Mouse (Mus musculus) splenic B cell, adult 2 months (primary cell): ENCODE data around the gene Ntrk1.

Source experiments
- DNase-seq: peaks from one replicate; pipeline ENCODE4 v3.0.0-alpha.2; 2011; ENCODE audit warnings: low read depth, low spot score
- H3K27me3 ChIP-seq: 2 replicates; pipeline ENCODE4 v1.6.1; 2012; ENCODE audit warnings: mild to moderate bottlenecking, low read length, moderate library complexity, mixed read lengths; ENCODE audit not compliant: control insufficient read depth, poor library complexity, insufficient read depth, severe bottlenecking
- H3K36me3 ChIP-seq: 2 replicates; pipeline ENCODE4 v1.6.1; 2012; ENCODE audit warnings: mild to moderate bottlenecking, low read length, moderate library complexity, mixed read lengths; ENCODE audit not compliant: control insufficient read depth, poor library complexity, insufficient read depth, severe bottlenecking

Gene Ntrk1

GRCm38 (mm10) chr3:87804038-87804677, 9.2 kb upstream of the Ntrk1 start:
- H3K27me3 ChIP-seq, result no peaks in the 10 kb centered on the region
- H3K36me3 ChIP-seq, result no peaks in the 10 kb centered on the region
- peak; percentile 41 for DNase-seq

- H3K36me3 ChIP-seq, result no peaks in the 10 kb centered on the region
- H3K27me3 ChIP-seq, result no peaks in the 10 kb centered on the region
- no peak for DNase-seq
Observed at GRCm38 (mm10) chr3:87801681-87802080, 6.7 kb upstream of the Ntrk1 start.

GRCm38 (mm10) chr3:87796736-87797334, 1.9 kb upstream of the Ntrk1 start, which contains the start of gene Insrr:
TSS of gene Insrr (plus strand) at chr3:87796951.
- no peak for DNase-seq
- no peaks in the 10 kb centered on the region for H3K36me3 ChIP-seq
- no peaks in the 10 kb centered on the region for H3K27me3 ChIP-seq

- Histone ChIP-seq H3K27me3 (no peaks in the 10 kb centered on the region), H3K36me3 (no peaks in the 10 kb centered on the region)
- DNase-seq, result peak; percentile 64
Observed at GRCm38 (mm10) chr3:87795336-87796277, 645 bp upstream of the Ntrk1 start.

- Histone ChIP-seq H3K36me3 (no peaks in the 10 kb centered on the region), H3K27me3 (no peaks in the 10 kb centered on the region)
- no peak for DNase-seq
Observed at GRCm38 (mm10) chr3:87789768-87790167, 5.2 kb downstream of the Ntrk1 start.

- Histone ChIP-seq H3K27me3 (no peaks in the 10 kb centered on the region), H3K36me3 (no peaks in the 10 kb centered on the region)
- DNase-seq, result no peak
Observed at GRCm38 (mm10) chr3:87789248-87789647, 5.7 kb downstream of the Ntrk1 start.

- H3K27me3 ChIP-seq, result no peaks in the 10 kb centered on the region
- no peak for DNase-seq
- no peaks in the 10 kb centered on the region for H3K36me3 ChIP-seq
Observed at GRCm38 (mm10) chr3:87785626-87786214, 9.2 kb downstream of the Ntrk1 start.

- no peak for DNase-seq
- Histone ChIP-seq H3K27me3 (no peaks in the 10 kb centered on the region), H3K36me3 (no peaks in the 10 kb centered on the region)
Observed at GRCm38 (mm10) chr3:87785156-87785555, 9.8 kb downstream of the Ntrk1 start.

- DNase-seq, result no peak
- no peaks in the 10 kb centered on the region for H3K36me3 ChIP-seq
Observed at GRCm38 (mm10) chr3:87783282-87784023, 11.5 kb downstream of the Ntrk1 start.

GRCm38 (mm10) chr3:87779086-87779485, 15.9 kb downstream of the Ntrk1 start:
- no peak for DNase-seq
- no peaks in the 10 kb centered on the region for H3K27me3 ChIP-seq

More at GRCm38 (mm10) chr3:87783282-87784023, 11.5 kb downstream of the Ntrk1 start:
- H3K27me3 ChIP-seq, result no peaks in the 10 kb centered on the region

GRCm38 (mm10) chr3:87778283-87778682, 16.7 kb downstream of the Ntrk1 start:
- no peaks in the 10 kb centered on the region for H3K36me3 ChIP-seq
- H3K27me3 ChIP-seq, result no peaks in the 10 kb centered on the region
- no peak for DNase-seq

More at GRCm38 (mm10) chr3:87779086-87779485, 15.9 kb downstream of the Ntrk1 start:
- no peaks in the 10 kb centered on the region for H3K36me3 ChIP-seq

- no peak for DNase-seq
- Histone ChIP-seq H3K27me3 (no peaks in the 10 kb centered on the region), H3K36me3 (no peaks in the 10 kb centered on the region)
Observed at GRCm38 (mm10) chr3:87771088-87771487, 23.9 kb downstream of the Ntrk1 start.

- DNase-seq, result peak; percentile 87
- Histone ChIP-seq H3K36me3 (no peaks in the 10 kb centered on the region), H3K27me3 (no peaks in the 10 kb centered on the region)
Observed at GRCm38 (mm10) chr3:87770280-87770679, 24.7 kb downstream of the Ntrk1 start.

GRCm38 (mm10) chr3:87769506-87769905, 25.5 kb downstream of the Ntrk1 start:
- no peaks in the 10 kb centered on the region for H3K27me3 ChIP-seq
- DNase-seq, result no peak
- no peaks in the 10 kb centered on the region for H3K36me3 ChIP-seq
